Mouse (Mus musculus): ENCODE measurements around the gene Pja2.
"Not testable (repeated sequence)": the region's sequence is repeated elsewhere in the genome, so short reads cannot be mapped to it uniquely, and the experiment has no call there.

Pja2 gene

GRCm38 (mm10) chr17:64281368-64281767 lies 50.3 kb downstream of the Pja2 start:
- not testable (repeated sequence) for DNase-seq (ENCODE audit: low spot score)

GRCm38 (mm10) chr17:64277649-64278212 lies 54.0 kb downstream of the Pja2 start:
- DNase-seq (ENCODE audit: low spot score): no peak

GRCm38 (mm10) chr17:64276666-64277065 lies 55.0 kb downstream of the Pja2 start:
- no peak for DNase-seq (ENCODE audit: low spot score)

GRCm38 (mm10) chr17:64275188-64275587 lies 56.5 kb downstream of the Pja2 start:
- no peak for DNase-seq (ENCODE audit: low spot score)

- DNase-seq (ENCODE audit: low spot score): no peak
Measured at GRCm38 (mm10) chr17:64274341-64275105, 57.2 kb downstream of the Pja2 start.

- DNase-seq (ENCODE audit: low spot score): no peak
Measured at GRCm38 (mm10) chr17:64260571-64260970, 71.1 kb downstream of the Pja2 start.

- DNase-seq (ENCODE audit: low spot score): no peak
Measured at GRCm38 (mm10) chr17:64248246-64248645, 83.5 kb downstream of the Pja2 start.

- no peak for DNase-seq (ENCODE audit: low spot score)
Measured at GRCm38 (mm10) chr17:64242898-64243297, 88.8 kb downstream of the Pja2 start.

GRCm38 (mm10) chr17:64242310-64242859 lies 89.3 kb downstream of the Pja2 start:
- DNase-seq (ENCODE audit: low spot score): no peak

- DNase-seq (ENCODE audit: low spot score): no peak
Measured at GRCm38 (mm10) chr17:64241544-64242292, 90.0 kb downstream of the Pja2 start.

- no peak for DNase-seq (ENCODE audit: low spot score)
Measured at GRCm38 (mm10) chr17:64232134-64232533, 99.6 kb downstream of the Pja2 start.

GRCm38 (mm10) chr17:64231637-64232036 lies 100.1 kb downstream of the Pja2 start:
- not testable (repeated sequence) for DNase-seq (ENCODE audit: low spot score)

GRCm38 (mm10) chr17:64231172-64231571 lies 100.5 kb downstream of the Pja2 start:
- DNase-seq (ENCODE audit: low spot score): no peak
